Mouse (Mus musculus) natural killer cell, adult 2 months (primary cell): ENCODE measurements around the gene Lrba.

Source experiments
- DNase-seq, 2 experiments: peaks; one replicate each; pipeline ENCODE4 v3.0.0; 2022; ENCODE audit warnings: low spot score in 2 of 2

Gene Lrba

DNA sequence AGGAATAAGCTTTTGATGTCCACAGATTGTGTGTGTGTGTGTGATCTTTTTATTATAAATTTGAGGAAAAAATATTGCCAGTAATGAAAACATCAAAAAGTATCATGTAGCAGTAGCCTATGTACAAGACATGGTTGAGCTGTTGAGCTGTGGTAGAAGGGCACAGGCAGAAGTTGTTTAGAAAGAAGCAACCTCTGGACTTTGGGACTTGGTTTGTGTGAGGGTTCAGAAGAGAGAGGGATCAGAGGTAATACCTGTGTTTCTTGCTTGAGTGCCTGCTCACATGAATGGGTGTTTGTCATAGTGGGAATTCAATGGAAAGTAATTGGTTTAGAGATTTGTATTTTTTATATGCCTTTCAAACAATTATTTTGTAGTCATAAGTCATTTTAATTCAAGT, 276.1 kb downstream of the Lrba start:
- DNase-seq = no peak

- DNase-seq = no peak
Measured at GRCm38 (mm10) chr3:86518506-86519109, 294.1 kb downstream of the Lrba start.

DNA sequence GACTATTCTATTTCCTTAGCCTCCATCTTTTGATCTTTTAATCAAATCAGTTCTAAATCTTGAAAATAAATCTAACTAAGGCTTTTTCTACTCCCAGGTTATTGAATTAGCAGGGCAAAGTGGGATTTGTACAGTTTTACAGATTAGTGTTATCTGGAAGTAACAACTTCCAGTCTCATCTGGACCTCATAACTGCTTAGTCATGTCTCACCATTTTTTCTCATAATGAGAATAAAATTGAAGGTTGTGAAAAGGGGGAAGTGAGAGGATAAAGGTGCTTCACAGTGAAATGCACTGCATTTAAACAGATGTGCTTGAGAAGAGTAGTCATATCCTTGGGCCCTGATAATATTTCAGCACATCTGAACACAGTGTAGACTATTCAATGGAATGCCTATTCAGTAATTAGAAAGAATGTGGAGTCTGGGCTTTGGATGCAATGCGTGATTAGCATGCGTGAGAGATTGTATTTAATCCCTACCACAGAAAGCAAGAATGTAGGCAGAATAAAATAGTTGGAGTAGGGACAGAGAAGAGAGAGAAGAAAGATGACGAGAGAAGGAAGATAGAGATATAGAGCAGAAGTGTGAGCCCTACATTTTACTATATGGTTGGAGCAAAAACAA, 298.5 kb downstream of the Lrba start:
- no peak for DNase-seq

- DNase-seq = no peak
Measured at GRCm38 (mm10) chr3:86531531-86532269, 307.2 kb downstream of the Lrba start.

DNA sequence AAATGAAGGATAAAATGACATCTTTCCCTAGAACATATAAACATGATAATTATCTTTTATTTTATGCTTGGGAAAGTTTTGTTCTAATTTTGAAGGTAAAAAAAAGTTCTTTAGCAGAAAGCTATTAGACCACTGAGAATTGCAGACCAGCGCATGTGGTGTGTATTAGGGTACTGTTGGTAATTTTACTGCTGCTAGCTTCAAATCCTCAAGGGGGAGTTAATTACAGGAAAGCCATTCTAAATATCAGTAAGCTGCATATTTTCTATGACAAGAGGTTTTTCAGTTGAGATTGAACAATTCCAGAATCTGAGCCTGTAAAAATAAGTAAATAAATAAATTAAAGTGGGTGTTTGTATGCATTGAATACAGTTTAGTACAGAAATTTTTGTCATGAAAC, 312.3 kb downstream of the Lrba start:
- no peak for DNase-seq

- DNase-seq = no peak
Measured at GRCm38 (mm10) chr3:86538645-86539554, 314.4 kb downstream of the Lrba start.

DNA sequence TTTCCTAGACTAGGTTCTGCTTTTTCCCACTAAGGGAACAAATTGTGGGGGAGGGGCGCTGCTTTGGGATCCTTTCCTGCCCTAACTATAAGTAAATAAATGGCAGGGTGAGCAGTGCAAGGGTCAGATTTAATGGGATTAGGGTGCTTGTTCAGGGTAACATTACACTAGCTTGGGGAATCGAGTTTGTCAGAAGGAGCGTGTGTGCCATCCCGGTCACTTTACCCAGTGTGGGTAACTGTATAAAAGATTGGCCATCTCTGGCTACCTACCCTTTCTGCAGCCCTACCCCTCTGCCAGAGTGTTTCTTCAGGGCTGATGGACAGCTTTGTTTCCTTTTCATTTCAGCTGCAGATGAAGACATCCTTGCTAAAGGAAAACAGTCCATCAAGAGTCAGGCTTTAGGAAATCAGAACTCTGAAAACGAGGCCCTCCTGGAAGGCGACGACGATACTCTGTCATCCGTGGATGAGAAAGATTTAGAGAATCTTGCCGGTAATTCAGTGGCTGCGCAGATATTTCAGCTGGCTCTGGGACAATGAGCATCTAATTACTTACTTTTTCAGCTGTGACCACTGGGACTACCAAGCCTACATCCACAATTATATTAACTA, 315.2 kb downstream of the Lrba start:
- DNase-seq = no peak

DNA sequence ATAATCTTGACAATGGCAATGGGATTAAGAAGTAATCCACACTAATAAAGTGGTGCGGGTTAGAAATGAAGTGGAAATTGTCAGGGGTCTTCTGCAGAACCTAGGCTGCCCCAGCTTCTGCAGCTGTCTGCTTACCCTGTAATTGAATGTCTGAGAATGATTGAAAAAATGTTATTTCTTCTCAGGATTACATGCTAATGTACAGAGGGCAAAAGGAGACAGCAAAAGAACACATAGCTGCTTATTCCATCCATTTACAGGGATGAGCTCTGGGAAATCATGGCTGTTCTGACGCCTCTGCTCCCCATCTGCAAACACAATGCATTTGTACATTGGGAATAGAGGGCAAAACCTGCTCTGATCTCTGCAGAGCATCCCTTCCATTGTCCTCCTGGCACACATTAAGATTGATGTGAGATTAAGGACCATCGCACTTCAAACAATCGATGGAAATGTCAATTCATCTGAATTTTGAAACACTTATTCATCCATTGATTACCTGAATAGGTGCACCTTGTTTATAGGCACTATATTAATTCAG, 316.7 kb downstream of the Lrba start:
- DNase-seq = no peak

GRCm38 (mm10) chr3:86541863-86542397, 317.4 kb downstream of the Lrba start:
- no peak for DNase-seq

GRCm38 (mm10) chr3:86544785-86545184, 320.3 kb downstream of the Lrba start:
- DNase-seq = no peak

- no peak for DNase-seq
Measured at GRCm38 (mm10) chr3:86545945-86546344, 321.5 kb downstream of the Lrba start.

DNA sequence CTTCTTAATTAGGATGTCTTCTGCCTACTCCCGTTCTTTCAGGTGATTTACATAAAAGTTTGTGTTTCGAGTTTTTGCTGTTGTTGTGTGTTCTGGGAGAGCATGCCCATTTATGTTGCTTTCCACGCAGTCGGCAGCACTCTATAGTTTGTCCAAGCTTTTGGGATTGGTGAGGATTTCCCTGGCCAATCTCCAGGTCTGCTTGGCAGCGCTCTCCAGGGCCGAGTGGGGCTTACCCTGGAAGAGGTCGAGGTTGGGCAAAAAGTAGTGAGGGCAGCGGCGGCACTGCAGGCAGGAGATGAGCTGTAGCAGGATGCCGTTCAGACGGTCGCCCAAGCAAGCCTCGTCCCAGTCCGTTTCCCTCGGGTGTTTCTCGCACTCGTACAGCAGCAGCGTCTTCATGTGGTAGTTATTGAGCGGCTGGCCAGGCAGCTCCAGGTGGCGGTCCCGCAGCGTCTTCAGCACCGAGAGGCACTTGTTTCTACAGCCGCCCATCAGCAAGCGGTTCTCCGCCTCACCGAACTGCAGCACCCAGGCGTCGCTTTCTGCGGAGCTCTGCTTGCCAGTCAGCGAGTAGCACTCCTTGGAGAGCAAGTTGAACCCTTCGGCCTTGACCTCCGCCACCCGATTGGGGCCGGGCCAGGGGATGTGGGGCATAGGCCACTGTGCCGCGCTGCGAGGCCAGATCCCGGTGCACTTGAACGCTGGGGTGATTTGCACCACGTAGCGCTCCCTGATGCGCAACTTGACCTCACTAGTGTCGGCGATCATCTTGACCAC, 322.2 kb downstream of the Lrba start:
- DNase-seq = peak; percentile 36 to 49

DNA sequence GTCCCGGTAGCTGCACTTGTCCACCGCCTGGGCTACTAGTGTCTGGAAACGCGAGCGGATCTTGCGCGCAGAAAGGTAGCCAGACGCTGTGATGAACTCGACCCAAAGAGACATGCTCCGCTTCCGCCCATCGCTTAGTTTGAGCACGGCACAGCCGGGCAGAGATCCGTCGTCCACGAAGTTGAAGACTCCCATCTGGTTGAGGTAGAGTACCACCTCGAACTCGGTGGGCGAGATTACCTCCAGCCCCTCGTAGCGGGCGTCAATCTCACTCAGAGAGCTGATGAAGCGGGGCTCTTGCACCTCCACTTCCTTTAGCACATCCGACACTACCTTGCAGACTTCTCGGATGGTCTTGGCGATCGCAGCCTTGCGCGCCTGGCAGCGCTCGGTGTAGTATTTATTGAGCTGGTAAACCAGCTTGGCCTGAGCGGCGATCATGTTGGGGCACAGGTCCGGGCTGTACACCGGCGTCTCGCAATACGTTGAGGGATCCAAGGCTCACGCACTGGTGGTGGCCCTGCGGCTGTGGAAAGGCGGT, 322.8 kb downstream of the Lrba start:
- no peak for DNase-seq

GRCm38 (mm10) chr3:86548091-86549015, 323.9 kb downstream of the Lrba start, which contains the start of gene Mab21l2:
Gene Mab21l2 (minus strand): TSS chr3:86548629.
- no peak for DNase-seq

DNA sequence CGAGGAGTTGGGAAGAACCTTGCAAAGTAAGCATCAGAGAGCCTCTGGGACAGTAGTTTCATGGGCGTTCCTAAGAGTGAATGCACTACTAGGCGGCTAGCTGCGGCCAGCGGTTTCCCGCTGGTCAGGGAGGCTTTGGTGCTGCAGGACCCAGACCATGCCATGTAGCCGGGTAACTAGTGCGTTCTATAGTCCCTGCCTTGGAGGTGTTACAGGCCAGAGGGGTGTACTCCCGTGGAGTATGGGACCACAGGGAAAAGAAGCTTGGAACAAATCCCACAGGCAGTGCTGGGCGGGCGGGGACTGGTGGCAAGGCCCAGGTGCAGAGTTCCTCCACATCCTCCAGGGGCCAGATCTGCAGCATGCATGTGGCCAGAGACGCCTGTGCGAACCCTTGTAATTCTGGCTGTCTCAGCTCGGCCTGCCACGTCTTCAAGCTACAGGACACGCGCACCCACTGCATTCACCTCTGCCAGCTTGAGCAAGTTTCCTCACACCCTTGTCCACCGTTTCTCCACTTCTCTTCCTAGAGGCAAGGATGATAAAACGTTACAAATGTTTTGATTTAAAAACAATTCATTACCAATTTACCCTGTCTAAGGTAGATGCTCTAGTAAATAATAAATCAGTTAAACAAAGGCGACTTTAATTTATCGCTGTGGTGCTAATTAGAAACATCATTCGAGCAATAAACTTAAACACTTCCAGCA, 326.0 kb downstream of the Lrba start:
- no peak for DNase-seq

- no peak for DNase-seq
Measured at GRCm38 (mm10) chr3:86551011-86551728, 326.7 kb downstream of the Lrba start.

DNA sequence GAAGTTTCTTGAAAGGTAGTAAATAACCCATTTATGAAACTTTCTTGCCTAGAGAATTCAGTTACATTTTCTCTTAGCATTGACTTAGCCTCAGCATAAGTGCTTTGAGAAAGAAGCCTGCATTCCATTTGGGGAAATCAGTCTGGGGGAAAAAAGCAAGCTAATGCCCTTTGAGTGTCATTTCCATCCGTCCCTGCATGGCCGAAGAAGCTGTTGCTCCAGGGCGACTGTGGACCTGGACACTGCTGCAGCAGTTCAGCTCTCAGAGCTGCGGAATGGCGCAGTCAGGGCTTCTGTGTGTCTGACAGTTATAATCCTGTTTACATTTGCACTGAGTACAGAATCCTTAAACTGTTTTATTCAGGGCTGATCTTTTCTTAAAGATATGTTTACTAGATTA, 327.7 kb downstream of the Lrba start:
- DNase-seq = no peak

DNA sequence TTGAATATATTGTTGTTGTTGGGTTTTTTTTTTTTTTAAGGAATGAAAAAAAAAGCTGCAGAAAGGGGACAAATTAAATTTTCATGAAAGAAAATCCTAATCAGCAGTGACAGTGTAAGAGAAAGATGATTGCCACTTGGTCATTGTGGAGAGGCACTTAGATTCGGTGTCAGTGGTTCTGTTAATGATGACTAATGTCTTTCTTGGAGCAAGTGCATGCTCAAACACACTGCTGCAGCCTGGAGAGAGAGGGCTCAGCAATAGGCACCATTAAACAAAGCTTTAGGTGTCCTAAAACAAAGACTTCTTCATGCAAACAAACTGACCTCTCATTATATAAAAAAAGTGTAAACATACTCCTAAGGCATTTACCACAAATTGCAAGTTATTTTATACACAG, 334.5 kb downstream of the Lrba start:
- no peak for DNase-seq
